Mouse (Mus musculus) lung, adult 2 months (tissue): ENCODE data around the gene Pola1.

Experiments used
- CTCF ChIP-seq: fragments of 200-500 bp; IDR thresholded peaks from 2 replicates; pipeline ENCODE4 v1.5.1; 2011; ENCODE audit warnings: mild to moderate bottlenecking, low read length, control low read depth; ENCODE audit not compliant: insufficient read depth
- POLR2A ChIP-seq: fragments of 200-500 bp; IDR thresholded peaks from 2 replicates; pipeline ENCODE4 v1.6.1; 2011; ENCODE audit warnings: low read depth, mild to moderate bottlenecking, control low read depth, low read length, borderline replicate concordance; ENCODE audit errors: extremely low read depth

- no peak for TF ChIP-seq CTCF
- no peak for TF ChIP-seq POLR2A
These were observed 134.4 kb downstream of the Pola1 start for GRCm38 (mm10) chrX:93497597-93497996.
